Mouse (Mus musculus): ENCODE data around the gene Rapgef1. TPM values are rescaled to one million over a fixed set of nuclear protein-coding genes. Genes with fewer than 3 reads are reported as not detected.

Gene Rapgef1
- polyA plus RNA-seq (2014; fragmentation: Illumina TruSeq; extraction: RNeasy Lipid Tissue Mini Kit (QIAGEN cat#74804); ENCODE audit: low read depth, low replicate concordance), result 7.5 TPM

DNA sequence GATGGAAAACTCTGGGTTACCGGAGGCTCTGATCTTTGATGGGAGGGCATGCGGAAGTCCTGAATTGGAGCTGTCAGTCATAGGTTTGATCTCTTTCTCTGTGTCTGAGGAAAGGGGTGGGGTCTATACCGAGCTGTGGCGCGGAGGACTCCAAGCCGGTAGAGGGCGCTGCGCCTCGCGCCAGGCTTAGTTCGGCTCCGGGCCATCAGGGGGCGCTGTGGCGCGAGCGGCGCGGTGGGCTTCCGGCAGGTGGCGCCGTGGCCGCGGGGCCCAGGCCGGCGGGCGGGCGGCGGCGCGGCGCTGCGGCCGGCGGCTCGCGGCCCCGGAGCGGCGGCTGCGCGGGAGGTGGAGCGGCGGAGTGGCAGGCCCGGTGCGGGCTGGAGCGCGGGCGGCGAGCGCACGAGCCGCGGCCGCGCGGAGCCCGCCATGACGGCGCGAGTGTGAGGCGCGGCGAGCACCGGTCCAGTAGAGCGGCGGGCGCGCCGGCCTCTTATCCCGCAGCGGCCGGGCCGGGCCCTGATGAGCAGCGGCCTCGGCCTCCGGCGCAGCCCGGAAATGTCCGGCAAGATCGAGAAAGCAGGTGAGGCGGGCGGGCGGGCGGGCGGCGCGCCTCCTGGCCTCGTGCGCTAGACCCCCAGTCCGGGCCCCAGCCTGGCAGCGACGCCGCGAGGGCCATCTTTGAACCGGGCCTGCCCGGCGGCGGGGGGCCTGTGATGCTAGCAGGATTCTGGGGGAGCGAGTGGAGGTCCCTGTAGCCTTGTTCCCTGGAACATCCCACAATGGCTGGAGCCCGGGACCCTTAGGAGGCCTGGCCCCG, at the start of gene Rapgef1:
TSS of gene Rapgef1 (plus strand) at position 237 of the 817 bp plus-strand sequence.

DNA sequence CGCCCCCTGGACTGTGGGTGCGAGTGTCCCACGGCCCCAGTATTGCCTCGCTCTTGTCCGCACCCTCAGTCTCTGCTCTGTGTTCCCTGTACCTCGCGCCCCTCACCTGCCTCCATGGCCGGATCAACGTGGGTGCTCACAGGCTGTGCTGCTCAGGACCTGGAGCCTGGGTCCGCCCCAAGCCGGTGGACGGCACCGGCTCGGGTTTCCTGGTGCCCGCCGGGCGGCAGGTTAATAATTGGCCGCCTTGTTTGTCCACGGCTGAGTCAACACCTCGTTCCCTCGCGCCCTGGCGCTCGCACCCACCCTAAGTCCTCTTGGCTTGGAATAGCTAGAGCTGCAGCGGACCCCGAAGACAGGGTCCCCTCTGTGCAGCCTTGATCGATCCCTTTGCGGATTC, 132.0 kb downstream of the Rapgef1 start, which contains the start of gene Gm13420:
TSS of gene Gm13420 (minus strand) at position 189 of the 400 bp plus-strand sequence.

DNA sequence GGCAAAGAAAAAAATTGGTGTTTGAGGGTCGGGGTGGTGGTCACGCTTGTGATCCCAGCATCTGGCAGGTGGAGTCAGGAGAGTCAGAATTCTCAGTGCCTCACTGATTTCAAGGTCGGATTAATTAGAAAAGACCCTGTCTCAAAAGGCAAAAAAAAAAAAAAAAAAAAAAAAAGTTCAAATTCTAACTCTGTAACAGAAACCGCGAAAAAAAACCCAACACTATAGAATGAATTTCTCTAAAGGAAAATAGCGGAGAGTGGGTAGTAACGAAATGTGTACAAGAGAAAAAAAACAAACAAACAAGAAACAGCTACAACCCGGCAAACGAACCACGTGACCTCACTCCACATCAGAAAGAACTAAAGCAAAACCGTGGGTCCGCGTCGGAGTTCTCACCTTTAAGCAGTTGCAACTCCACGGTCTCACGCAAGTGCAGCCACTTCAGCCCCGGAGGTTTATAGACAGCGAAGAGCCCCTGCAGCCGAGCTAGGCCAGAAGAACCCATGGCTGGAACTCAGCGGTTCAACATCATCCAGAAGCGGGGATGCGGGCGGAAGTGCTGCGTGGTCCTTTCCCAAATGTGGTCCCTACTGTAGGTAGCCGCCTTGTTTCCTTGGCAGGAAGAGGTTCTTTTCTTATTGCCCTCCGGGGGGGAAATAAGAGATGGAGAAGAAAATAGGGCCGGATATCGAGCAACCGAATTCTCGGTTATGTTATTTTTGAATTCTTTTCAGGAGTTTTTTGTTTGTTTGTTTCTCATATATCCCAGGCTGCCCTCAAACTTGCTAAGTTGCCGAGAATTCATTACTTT, 167.8 kb downstream of the Rapgef1 start, which contains the start of gene Coq4:
TSS of gene Coq4 (plus strand) at position 390 of the 814 bp plus-strand sequence.

DNA sequence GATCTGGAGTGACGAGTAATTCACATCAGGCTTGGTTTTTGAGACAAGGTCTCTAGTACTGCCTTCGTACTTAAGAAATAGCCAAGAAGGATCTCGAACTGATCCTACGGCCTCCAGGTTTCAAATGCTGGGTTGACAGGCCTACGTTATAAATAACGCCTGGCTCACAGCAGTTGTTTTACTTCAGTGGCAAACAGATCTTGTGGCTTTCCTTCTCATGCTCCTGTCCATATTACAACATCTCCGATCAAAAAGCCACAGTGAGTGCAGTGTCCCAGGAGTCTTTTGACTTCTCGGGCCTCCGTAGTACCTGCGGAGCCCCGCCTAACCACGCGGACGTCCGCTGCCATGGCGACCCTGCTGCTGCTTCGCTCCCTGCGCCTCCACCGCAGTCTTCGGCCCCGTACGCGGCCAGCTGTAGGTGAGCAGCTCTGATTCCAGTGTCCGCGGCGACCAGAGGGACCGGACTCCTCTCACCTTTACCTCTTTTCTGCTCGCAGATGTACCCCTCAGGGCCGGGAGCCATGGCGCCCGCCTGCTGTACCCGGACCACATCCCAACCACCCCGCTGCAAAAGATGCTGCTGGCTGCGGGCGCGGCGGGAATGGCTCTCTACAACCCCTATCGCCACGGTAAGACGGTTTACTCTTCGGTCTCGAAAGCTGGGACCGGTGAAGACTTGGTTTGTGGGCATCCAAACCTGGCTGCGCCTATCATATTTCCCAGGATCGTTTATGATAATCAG, 168.6 kb downstream of the Rapgef1 start, which contains the start of gene Trub2:
TSS of gene Trub2 (minus strand) at position 566 of the 745 bp plus-strand sequence.

Other genes with a start within 250 kb of the Rapgef1 start
- gene Gm13420, start 132.0 kb downstream of the Rapgef1 start, polyA plus RNA-seq (2014; fragmentation: Illumina TruSeq; extraction: RNeasy Lipid Tissue Mini Kit (QIAGEN cat#74804); ENCODE audit: low read depth, low replicate concordance), result not detected
- gene Gm13547, start 139.6 kb downstream of the Rapgef1 start, polyA plus RNA-seq (2014; fragmentation: Illumina TruSeq; extraction: RNeasy Lipid Tissue Mini Kit (QIAGEN cat#74804); ENCODE audit: low read depth, low replicate concordance), result 10.7 TPM
- 18.5 TPM for gene Coq4, start 167.8 kb downstream of the Rapgef1 start, polyA plus RNA-seq (2014; fragmentation: Illumina TruSeq; extraction: RNeasy Lipid Tissue Mini Kit (QIAGEN cat#74804); ENCODE audit: low read depth, low replicate concordance)
- 5.0 TPM for gene Trub2, start 168.8 kb downstream of the Rapgef1 start, polyA plus RNA-seq (2014; fragmentation: Illumina TruSeq; extraction: RNeasy Lipid Tissue Mini Kit (QIAGEN cat#74804); ENCODE audit: low read depth, low replicate concordance)
- 0.36 TPM for gene Slc27a4, start 182.9 kb downstream of the Rapgef1 start, polyA plus RNA-seq (2014; fragmentation: Illumina TruSeq; extraction: RNeasy Lipid Tissue Mini Kit (QIAGEN cat#74804); ENCODE audit: low read depth, low replicate concordance)
- 5.2 TPM for gene Urm1, start 200.4 kb downstream of the Rapgef1 start, polyA plus RNA-seq (2014; fragmentation: Illumina TruSeq; extraction: RNeasy Lipid Tissue Mini Kit (QIAGEN cat#74804); ENCODE audit: low read depth, low replicate concordance)
- 1.3 TPM for gene Cercam, start 249.4 kb downstream of the Rapgef1 start, polyA plus RNA-seq (2014; fragmentation: Illumina TruSeq; extraction: RNeasy Lipid Tissue Mini Kit (QIAGEN cat#74804); ENCODE audit: low read depth, low replicate concordance)

Data from testis, adult 10 weeks (tissue).